Mouse (Mus musculus) left cerebral cortex, postnatal 14 days (tissue): ENCODE measurements around the gene Adam19. TPM values are rescaled to one million over a fixed set of nuclear protein-coding genes. Genes with fewer than 3 reads are reported as not detected.
A peak's percentile ranks its signal among the peaks of the same experiment; 100 is the strongest.
"Not testable (repeated sequence)": the region's sequence is repeated elsewhere in the genome, so short reads cannot be mapped to it uniquely, and the experiment has no call there.

Source experiments
- DNase-seq, 2 experiments: peaks; one replicate each; pipeline ENCODE4 v3.0.0; 2021 to 2022; ENCODE audit warnings: low spot score in 2 of 2, mixed read lengths in 1 of 2
- intact Hi-C: fragments of 180-260 bp; cut with DNase I; formaldehyde crosslinking; loops from one replicate; pipeline ENCODE4 v1.15.1; 2025
- microRNA-seq, 2 experiments: library from miRNA; unstranded; fragments of <30 nt; microRNA quantifications; one replicate each; pipeline ENCODE4 v1.2.0; 2022
- total RNA-seq, 2 experiments: library from RNA; stranded (reverse); gene quantifications; 2 replicates each; pipeline ENCODE4 v1.2.3; 2021

Gene Adam19
- total RNA-seq, 2 experiments from 2014 or later: 29.0 to 32.3 TPM

- intact Hi-C loops: no loop called here
- no peak for DNase-seq
Measured at GRCm38 (mm10) chr11:46169908-46170307, 114.1 kb downstream of the Adam19 start.

GRCm38 (mm10) chr11:46172128-46172527, 116.3 kb downstream of the Adam19 start:
- no peak for DNase-seq
- intact Hi-C loops: no loop called here

DNA sequence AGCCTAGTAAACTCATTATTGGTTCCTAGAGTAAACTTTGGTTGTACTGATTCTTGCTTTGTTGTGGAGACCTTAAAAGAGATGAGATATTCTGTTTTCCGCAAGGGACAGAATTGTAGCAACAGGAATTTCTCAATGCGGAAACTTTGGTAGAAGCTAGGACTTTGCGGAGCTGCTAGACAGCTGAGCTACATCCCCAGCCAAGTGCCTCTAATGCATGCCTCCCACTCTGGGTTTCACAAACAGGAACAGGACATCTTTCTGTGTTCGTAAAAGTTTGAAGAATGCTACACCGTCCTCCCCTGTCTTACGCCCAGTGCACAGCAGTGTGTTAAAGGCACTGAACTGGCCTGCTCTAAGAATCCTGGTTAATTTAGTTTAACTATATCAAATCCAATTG, 120.4 kb downstream of the Adam19 start:
- peak in 1 of 2 experiments; percentile 18 for DNase-seq
- intact Hi-C loops: no loop called here

- intact Hi-C loops: no loop called here
- no peak for DNase-seq
Measured at GRCm38 (mm10) chr11:46177246-46178043, 121.7 kb downstream of the Adam19 start.

GRCm38 (mm10) chr11:46182031-46182430, 126.2 kb downstream of the Adam19 start:
- intact Hi-C loops, DNase-seq: not testable (repeated sequence)

DNA sequence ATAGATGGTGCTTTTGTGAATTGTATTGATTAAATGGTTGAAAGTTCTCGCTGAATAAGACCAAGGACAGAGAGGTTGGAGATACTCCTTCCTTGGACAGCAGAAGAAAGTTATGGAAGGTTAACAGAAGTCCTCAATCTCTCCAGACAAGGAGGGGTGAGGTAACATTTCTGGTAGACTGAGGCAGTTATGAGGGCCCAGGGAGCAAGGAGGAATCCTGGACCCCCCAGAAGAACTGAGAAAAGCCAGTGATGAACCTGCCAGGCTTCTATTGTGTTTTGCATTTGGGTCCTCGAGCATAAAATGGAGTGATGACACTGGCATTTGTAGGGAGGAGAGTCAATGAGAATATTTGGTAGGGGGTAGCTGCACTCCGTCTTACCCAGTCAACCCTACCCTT, 129.2 kb downstream of the Adam19 start:
- intact Hi-C loops: no loop called here
- DNase-seq: no peak

GRCm38 (mm10) chr11:46185486-46185885, 129.7 kb downstream of the Adam19 start:
- DNase-seq: peak; percentile 20 to 46

GRCm38 (mm10) chr11:46188283-46188682, 132.5 kb downstream of the Adam19 start:
- peak in 1 of 2 experiments; percentile 34 for DNase-seq
- intact Hi-C loops: no loop called here

More at GRCm38 (mm10) chr11:46185486-46185885, 129.7 kb downstream of the Adam19 start:
- intact Hi-C loops: no loop called here

DNA sequence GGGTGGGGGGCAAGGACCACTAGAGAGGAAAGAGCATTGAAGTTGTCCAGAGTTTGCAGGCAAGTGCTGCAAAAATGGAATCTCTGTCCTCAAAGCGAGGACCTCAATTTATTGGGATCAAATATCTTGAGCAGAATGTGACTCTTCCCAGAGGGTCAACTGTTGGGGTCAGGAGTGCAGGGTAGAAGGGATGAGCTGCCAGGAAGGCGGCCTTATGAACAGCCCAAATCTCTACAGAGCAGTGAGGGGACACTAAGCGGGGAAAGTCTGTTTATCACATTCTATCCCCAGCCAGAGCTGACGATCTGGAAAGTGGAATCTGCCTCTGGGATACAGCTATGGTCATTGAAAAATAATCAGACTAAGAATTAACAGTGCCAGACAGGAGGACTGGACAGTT, 138.4 kb downstream of the Adam19 start:
- intact Hi-C loops: no loop called here

More for the DNA sequence above, 138.4 kb downstream of the Adam19 start:
- DNase-seq: no peak

Small RNAs within 50 kb of the gene (microRNA-seq; reads per million reads assigned to microRNA genes)
- 0 to 0.26 reads per million in 2 experiments for gene Mir7239
- gene Mir8100: 0 reads per million in 2 experiments

Other genes starting within 250 kb of the Adam19 start
- 10 to 100 TPM; 46.1 to 49.2 TPM for gene Clint1, start 203.9 kb upstream of the Adam19 start, total RNA-seq
- 10 to 100 TPM; 71.1 to 85.1 TPM for gene Lsm11, start 111.1 kb upstream of the Adam19 start, total RNA-seq
- 1 to 10 TPM; 7.4 to 10.0 TPM for gene Thg1l, start 100.5 kb upstream of the Adam19 start, total RNA-seq
- gene Sox30, start 75.7 kb upstream of the Adam19 start, total RNA-seq: under 1 TPM; 0.15 to 0.25 TPM
- gene Gm12166, start 3.7 kb upstream of the Adam19 start, total RNA-seq: 1 to 10 TPM; 1.8 to 2.6 TPM
- gene Nipal4, start 110.5 kb downstream of the Adam19 start, total RNA-seq: 1 to 10 TPM; 1.6 to 2.6 TPM
- gene Fndc9, start 179.5 kb downstream of the Adam19 start, total RNA-seq: 1 to 10 TPM; 6.7 to 7.3 TPM